Mouse (Mus musculus): ENCODE measurements around the gene Uts2.
A peak's percentile ranks its signal among the peaks of the same experiment; 100 is the strongest.
"Not testable (repeated sequence)": the region's sequence is repeated elsewhere in the genome, so short reads cannot be mapped to it uniquely, and the experiment has no call there.

The Uts2 gene

GRCm38 (mm10) chr4:151017356-151017755, 20.5 kb downstream of the Uts2 start:
- not testable (repeated sequence) for DNase-seq

DNA sequence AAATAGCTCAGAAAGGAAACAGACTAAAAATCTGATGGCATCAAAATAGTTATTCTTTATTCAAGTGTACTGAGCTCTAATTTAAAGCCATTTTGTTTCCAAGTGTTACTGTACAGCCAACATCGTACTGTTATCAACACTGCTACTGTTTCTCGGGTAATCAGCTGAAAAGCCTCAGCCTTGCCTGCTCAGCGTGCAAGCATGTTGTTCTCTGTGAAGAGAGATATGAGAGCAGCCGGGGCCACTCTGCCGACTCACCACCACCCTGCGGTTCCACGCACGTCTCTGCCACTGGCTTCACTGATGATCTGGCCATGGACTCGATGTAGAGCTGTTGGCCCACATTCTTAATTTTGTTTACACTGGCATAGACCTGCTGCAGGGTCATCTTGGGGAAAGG, 27.3 kb downstream of the Uts2 start:
- DNase-seq = no peak

DNA sequence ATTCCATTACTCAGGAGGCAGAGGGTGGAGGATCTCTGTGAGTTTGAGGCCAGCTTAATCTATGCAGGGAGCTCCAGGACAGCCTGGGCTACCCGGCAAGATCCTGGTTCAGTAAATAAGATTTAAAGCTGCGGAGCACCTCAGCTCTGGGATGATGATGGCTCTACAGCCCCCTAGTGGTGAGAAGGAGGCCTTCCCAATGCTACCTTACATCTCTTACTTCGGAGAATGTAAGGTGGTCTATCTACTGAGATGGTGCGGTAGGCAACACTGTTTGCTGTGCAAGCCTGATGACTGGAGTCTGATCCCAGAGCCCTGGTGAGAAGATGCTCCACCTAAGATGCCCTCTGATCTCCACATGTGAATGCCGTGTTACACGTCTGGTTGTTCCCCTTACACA, 30.1 kb downstream of the Uts2 start:
- DNase-seq = peak; percentile 29 to 47

DNA sequence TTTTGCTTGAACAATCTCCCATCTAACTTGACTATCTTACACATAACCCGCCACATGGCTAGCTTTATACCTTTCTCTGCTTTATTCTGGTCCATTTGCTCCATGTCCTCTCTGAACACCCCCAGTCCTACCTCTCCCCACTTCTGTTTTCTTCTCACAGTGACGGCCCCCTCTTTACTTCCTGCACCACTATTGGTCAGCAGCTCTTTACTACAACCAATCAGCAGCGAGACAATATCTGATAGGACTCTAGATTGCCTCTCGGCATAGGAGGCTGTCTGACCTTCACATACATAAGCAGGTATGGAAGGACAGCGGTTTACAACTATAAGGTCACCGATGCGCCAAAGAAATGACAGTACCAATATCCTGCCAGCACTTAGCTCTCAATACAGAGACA, 39.6 kb downstream of the Uts2 start:
- no peak for DNase-seq

- no peak for DNase-seq
Measured at GRCm38 (mm10) chr4:151037800-151038199, 40.9 kb downstream of the Uts2 start.

DNA sequence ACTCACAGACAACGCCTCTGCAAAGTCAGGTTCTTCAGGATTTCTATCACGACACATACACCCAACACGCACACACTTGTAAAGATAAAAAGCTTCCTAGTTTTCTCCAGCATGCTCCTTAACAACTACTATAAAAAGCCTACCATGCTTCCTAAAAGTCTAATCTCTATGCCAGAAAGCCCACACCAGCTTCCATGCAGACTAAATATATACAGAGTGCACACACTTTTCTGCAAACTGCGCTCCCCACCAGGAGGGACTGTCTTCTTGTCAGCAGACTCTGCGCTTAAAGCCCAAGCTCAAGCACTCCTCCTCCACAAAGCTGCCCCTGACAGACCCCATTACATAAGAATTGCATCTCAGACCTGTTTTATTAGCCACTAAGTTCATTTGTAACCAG, 44.6 kb downstream of the Uts2 start:
- DNase-seq = no peak

GRCm38 (mm10) chr4:151043281-151043680, 46.4 kb downstream of the Uts2 start:
- DNase-seq = peak; percentile 18 to 38

- DNase-seq = peak; percentile 99 to 100
Measured at GRCm38 (mm10) chr4:151044037-151044943, 47.4 kb downstream of the Uts2 start, which contains the start of gene Per3. Gene Per3 (minus strand): TSS chr4:151044665.

- peak in 1 of 2 experiments; percentile 70 for DNase-seq
Measured at GRCm38 (mm10) chr4:151044944-151045570, 48.2 kb downstream of the Uts2 start.

GRCm38 (mm10) chr4:151046524-151046923, 49.6 kb downstream of the Uts2 start:
- DNase-seq = no peak

DNA sequence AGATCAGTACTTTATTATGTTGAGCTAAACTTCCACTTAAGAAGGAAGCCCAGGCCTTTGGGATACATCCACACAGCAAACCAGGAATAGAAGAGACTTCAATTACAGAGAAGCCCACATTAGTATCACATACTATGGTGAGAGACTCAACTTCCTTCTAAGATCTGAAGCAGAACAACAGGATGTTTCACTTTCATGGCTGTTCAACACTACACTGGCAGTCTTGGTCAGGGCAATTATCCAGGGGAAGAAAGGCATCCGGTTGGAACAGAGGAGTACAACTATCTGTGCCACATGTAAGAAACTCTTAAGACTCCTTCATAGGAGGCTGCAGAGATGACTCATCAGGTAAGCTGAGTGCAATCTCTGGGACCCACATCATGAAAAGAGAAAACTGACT, 54.3 kb downstream of the Uts2 start:
- DNase-seq = no peak
